Mouse (Mus musculus) lung, embryonic 14.5 days (tissue): Measurements from ENCODE around the gene Rc3h1. TPM values are rescaled to one million over a fixed set of nuclear protein-coding genes. Genes with fewer than 3 reads are reported as not detected.

Source experiments
- ATAC-seq: fragments of 200-750 bp; cut with Nextera tagmentation; 2 replicates; pipeline ENCODE4 v1.8.0; 2017; ENCODE audit warnings: mild to moderate bottlenecking, moderate TSS enrichment, moderate library complexity; ENCODE audit not compliant: insufficient read depth
- DNase-seq: peaks from one replicate; pipeline ENCODE4 v3.0.0-alpha.2; 2015
- H3K27ac ChIP-seq: fragments of 300-500 bp; sonication (generic); 2 replicates; pipeline ENCODE4 v1.5.1; 2014; ENCODE audit warnings: low read depth, mild to moderate bottlenecking, moderate library complexity
- H3K27me3 ChIP-seq: fragments of 300-500 bp; sonication (generic); 2 replicates; pipeline ENCODE4 v1.6.1; 2014; ENCODE audit warnings: low read length, control low read depth; ENCODE audit not compliant: insufficient read depth
- H3K36me3 ChIP-seq: fragments of 300-500 bp; sonication (generic); 2 replicates; pipeline ENCODE4 v1.6.1; 2014; ENCODE audit warnings: control low read depth; ENCODE audit not compliant: insufficient read depth
- H3K4me1 ChIP-seq: fragments of 300-500 bp; sonication (generic); 2 replicates; pipeline ENCODE4 v1.6.1; 2014; ENCODE audit warnings: antibody characterized with exemption, control low read depth; ENCODE audit not compliant: insufficient read depth
- H3K4me2 ChIP-seq: fragments of 300-500 bp; sonication (generic); 2 replicates; pipeline ENCODE4 v1.6.1; 2014; ENCODE audit warnings: mild to moderate bottlenecking
- H3K4me3 ChIP-seq: fragments of 300-500 bp; sonication (generic); 2 replicates; pipeline ENCODE4 v1.5.1; 2014; ENCODE audit warnings: low read depth, low read length
- H3K9ac ChIP-seq: fragments of 300-500 bp; sonication (generic); 2 replicates; pipeline ENCODE4 v1.6.1; 2014
- H3K9me3 ChIP-seq: fragments of 300-500 bp; sonication (generic); 2 replicates; pipeline ENCODE4 v1.6.1; 2016; ENCODE audit warnings: low read depth, low read length, control low read depth
- CTCF ChIP-seq: IDR thresholded peaks from 2 replicates; pipeline ENCODE4 v1.5.1; 2016; ENCODE audit warnings: antibody characterized with exemption, low read depth
- WGBS: fragments of 180-500 bp; shearing (Covaris S2); extraction: QIAGEN DNeasy Blood & Tissue Kit; methylation state at CpG from one replicate; pipeline ENCODE4 v1.1.7; 2014; 5-methylcytosine and 5-hydroxymethylcytosine counted together
- polyA plus RNA-seq: library from polyadenylated mRNA; unstranded; fragments of >200 nt; fragmentation: Nextera tagmentation; extraction: Ambion mirVana; gene quantifications from 2 replicates; pipeline ENCODE4 v1.2.1, GENCODE M21; 2014

The Rc3h1 gene
- polyA plus RNA-seq, 1 experiment from 2014 or later: 11.4 TPM

DNA sequence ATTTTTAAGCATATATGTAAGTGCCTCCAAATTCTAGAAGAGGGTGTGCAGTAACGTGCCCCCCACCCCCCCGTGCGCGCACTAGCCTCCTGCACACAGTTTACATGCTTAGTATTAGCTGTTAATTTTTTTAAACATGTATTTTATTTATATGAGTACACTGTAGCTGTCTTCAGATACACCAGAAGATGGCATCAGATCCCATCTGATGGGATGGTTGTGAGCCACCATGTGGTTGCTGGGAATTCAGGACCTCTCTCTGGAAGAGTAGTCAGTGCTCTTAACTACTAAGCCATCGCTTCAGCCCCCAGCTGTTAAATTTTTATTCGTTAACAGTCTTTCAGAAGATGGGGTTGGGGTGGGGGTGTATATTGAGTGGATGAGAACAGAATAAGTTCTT lies 29.3 kb downstream of the Rc3h1 start:
- H3K27me3 ChIP-seq: no peaks in the 10 kb centered on the region
- H3K36me3 ChIP-seq: peaks cover 53% of the 10 kb centered on the region
- no peak overlapping the region for H3K9ac ChIP-seq
- no peaks in the 10 kb centered on the region for H3K4me1 ChIP-seq
- TF ChIP-seq CTCF: peak; percentile 36
- H3K4me3 ChIP-seq: no peak overlapping the region
- peak; percentile 38 for DNase-seq
- H3K9me3 ChIP-seq: no peaks in the 10 kb centered on the region
- 93% methylated on average over 6 of the region's 6 CpGs for WGBS
- no peak overlapping the region for H3K27ac ChIP-seq
- no peak overlapping the region for H3K4me2 ChIP-seq
- ATAC-seq: peak; percentile 47; the same call in 1 of the 2 replicates

DNA sequence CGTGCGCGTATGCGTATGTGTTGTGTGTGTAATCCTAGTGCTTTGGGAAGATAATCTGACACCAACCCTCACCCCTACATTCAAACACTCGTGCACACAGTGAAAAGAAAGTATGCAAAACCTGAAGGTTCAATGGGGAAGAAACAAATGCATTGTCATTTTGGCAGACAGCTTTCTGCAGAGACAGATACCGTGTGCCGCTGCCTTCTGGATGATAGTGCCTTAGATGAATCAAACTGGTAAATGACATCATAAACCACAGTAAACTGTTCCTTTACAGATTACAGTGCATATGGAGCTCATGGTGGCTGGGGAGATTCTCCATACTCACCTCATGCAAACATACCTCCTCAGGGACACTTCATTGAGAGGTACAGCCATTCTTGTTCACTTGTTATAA lies 57.0 kb downstream of the Rc3h1 start:
- no peak for ATAC-seq
- no peak overlapping the region for H3K9ac ChIP-seq

DNA sequence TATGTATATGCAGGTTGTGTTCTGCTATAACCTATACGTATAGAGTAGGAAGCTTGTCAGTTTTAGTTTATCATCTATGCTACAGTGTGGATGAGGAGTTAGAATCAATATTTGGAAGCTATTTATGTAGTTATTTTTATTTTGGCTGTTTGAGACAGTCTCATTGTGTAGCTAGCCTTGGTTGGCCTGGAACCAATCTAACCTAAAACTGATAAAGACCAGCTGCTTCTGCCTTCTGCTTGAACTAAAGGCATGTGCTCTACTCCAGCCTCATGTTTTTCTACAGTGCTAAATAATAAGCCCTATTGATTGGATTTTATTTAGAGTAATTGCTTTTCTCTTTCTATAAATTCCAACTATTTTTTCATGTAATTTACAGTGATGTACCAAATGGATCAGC lies 61.0 kb downstream of the Rc3h1 start:
- TF ChIP-seq CTCF: no peak
- Histone ChIP-seq H3K36me3 (peaks cover 80% of the 10 kb centered on the region), H3K27me3 (no peaks in the 10 kb centered on the region), H3K9me3 (no peaks in the 10 kb centered on the region), H3K4me2 (no peak overlapping the region), H3K9ac (no peak overlapping the region), H3K4me1 (no peaks in the 10 kb centered on the region), H3K27ac (no peak overlapping the region), H3K4me3 (no peak overlapping the region)
- no peak for ATAC-seq
- peak; percentile 37 for DNase-seq
- WGBS: 71% methylated on average over 1 of the region's 1 CpGs

More for the DNA sequence above, 57.0 kb downstream of the Rc3h1 start:
- 89% methylated on average over 7 of the region's 7 CpGs for WGBS
- Histone ChIP-seq H3K4me2 (no peak overlapping the region), H3K9me3 (no peaks in the 10 kb centered on the region), H3K36me3 (peaks cover 80% of the 10 kb centered on the region), H3K4me3 (no peak overlapping the region), H3K27me3 (no peaks in the 10 kb centered on the region), H3K4me1 (no peaks in the 10 kb centered on the region), H3K27ac (no peak overlapping the region)
- TF ChIP-seq CTCF: no peak
- no peak for DNase-seq

DNA sequence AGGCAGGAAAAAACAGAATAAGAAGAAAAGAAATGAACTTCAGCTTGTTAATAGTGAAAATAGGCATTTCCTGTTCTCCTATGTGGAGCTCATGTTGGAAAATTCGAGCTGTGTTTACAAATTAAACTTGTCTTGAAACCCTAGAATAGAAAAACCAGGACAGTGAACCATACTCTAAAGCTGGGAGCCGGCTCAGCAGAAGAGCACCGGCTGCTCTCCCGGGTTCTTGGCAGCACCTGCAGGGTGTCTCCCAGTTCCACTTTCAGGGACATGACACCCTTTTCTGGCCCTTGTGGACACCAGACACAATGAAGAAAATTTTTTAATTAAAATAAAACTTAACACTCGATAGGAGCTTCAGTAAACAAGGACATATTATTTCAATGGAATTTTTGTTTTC lies 62.4 kb downstream of the Rc3h1 start:
- ATAC-seq (no peak), DNase-seq (no peak)
- no peak overlapping the region for H3K4me3 ChIP-seq
- no peaks in the 10 kb centered on the region for H3K9me3 ChIP-seq
- no peak overlapping the region for H3K27ac ChIP-seq
- no peak overlapping the region for H3K9ac ChIP-seq
- H3K4me2 ChIP-seq: no peak overlapping the region
- H3K36me3 ChIP-seq: peaks cover 74% of the 10 kb centered on the region
- 86% methylated on average over 5 of the region's 5 CpGs for WGBS
- no peak for TF ChIP-seq CTCF
- H3K27me3 ChIP-seq: no peaks in the 10 kb centered on the region
- H3K4me1 ChIP-seq: no peaks in the 10 kb centered on the region

DNA sequence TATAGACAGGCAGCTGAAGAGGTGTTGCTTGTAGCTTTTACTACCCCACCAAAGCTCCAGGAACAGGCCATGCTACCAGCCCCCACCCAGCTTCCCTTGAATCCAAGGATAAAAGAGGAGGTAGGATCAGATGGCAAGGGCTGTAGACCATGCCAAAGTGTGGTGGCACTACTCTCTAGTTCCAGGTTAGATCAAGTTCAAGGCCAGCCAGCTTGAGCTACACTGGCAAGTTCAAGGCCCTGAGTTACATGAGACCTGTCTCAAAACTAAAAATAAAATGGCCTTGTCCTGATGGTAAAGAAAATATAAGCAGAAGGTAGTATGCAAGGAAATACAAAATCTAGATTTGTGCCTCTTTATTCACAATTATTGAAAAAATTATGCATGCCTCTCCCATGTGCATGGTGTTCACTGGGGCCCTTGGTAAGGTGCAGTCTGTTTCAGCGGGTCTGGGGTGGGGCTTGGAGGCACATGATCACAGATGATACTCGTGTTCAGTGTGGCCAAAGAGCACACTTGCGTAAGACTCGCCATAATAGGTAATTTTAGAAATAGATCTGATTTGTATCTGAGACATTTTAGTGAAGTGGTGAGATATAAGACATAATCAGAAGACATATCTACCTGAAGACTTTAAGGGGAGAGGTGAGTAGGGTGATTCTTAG lies 72.0 kb downstream of the Rc3h1 start, which contains the start of gene Serpinc1:
TSS of gene Serpinc1 (plus strand) at position 515 of the 665 bp plus-strand sequence.
- Histone ChIP-seq H3K4me3 (no peak within 1 kb of the TSS), H3K9ac (no peak within 1 kb of the TSS), H3K4me1 (no peaks in the 10 kb centered on the region), H3K27ac (no peak within 1 kb of the TSS), H3K36me3 (peaks cover 6% of the 10 kb centered on the region; the same call in 1 of the 2 replicates), H3K9me3 (no peaks in the 10 kb centered on the region), H3K27me3 (no peaks in the 10 kb centered on the region), H3K4me2 (no peak within 1 kb of the TSS)
- TF ChIP-seq CTCF: no peak
- ATAC-seq (no peak), DNase-seq (no peak)
- 84% methylated on average over 4 of the region's 4 CpGs for WGBS

DNA sequence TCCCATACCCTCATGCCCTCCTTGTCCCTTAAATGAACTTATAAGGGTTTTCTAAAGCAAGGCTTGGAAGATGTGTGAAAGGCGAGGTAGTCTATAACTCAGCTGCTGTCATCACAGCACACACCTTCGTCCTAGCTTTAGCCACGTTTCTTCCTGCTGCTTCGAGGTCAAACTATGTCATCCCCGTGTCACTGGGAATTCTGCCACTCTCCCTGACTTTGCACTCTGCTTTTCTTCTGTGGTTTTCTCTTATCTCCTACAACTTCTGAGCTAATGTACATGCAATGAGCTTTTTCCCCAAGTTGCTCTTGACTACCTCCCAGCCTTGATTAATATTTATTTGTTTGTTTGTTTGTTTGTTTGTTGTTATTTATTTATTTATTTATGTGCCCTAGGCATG lies 73.8 kb downstream of the Rc3h1 start:
- no peak for TF ChIP-seq CTCF
- 61% methylated on average over 5 of the region's 5 CpGs for WGBS
- ATAC-seq (no peak), DNase-seq (no peak)
- no peak overlapping the region for H3K27ac ChIP-seq
- no peaks in the 10 kb centered on the region for H3K4me1 ChIP-seq
- H3K9me3 ChIP-seq: no peaks in the 10 kb centered on the region
- H3K4me2 ChIP-seq: no peak overlapping the region
- no peaks in the 10 kb centered on the region for H3K27me3 ChIP-seq
- no peak overlapping the region for H3K9ac ChIP-seq
- no peaks in the 10 kb centered on the region for H3K36me3 ChIP-seq
- no peak overlapping the region for H3K4me3 ChIP-seq

DNA sequence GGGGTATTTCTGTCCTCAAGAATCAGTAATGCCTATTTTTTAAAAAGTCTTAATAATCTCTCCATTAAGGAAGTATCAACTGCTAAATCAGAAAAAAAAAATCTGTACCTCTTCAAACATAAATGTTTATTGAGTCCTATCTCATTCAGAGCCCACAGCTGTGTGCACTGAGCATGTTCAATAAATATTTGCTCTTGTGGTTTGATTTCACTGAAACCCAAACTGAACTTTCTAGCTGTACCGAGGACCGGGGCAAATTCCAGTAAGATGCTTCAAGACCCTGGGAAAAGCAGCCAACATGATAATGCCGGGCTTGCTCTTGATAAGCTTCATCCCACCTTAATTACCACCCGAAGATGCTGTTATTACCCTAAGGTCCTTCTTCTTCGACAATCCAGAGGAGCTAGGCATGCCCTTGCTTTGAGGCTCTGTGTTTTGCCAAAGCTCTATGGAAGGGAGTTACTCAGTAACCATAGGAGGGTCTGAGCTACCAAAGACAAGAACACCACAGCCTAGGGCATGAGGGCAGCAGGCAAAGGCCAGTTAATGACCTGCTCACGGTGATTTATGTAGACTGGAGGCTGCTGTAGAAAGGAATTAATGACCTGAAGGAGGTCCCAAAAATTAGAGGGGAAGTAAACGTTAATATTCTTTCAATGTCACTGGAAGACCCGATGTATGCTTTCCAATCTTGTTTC lies 74.5 kb downstream of the Rc3h1 start:
- WGBS: 53% methylated on average over 8 of the region's 8 CpGs
- Histone ChIP-seq H3K4me1 (no peaks in the 10 kb centered on the region), H3K27me3 (no peaks in the 10 kb centered on the region), H3K36me3 (no peaks in the 10 kb centered on the region), H3K9ac (no peak overlapping the region), H3K9me3 (no peaks in the 10 kb centered on the region), H3K4me3 (no peak overlapping the region), H3K4me2 (no peak overlapping the region), H3K27ac (no peak overlapping the region)
- no peak for DNase-seq
- TF ChIP-seq CTCF: no peak
- no peak for ATAC-seq
